8 mouse cellular contexts compared by ENCODE assay signal in genomic region chrX:163957381-163957780, GRCm38 (mm10). TPM values are rescaled to one million over a fixed set of nuclear protein-coding genes. Genes with fewer than 3 reads are reported as not detected.
DNase-seq lines count a peak whose midpoint lies in the region; ATAC-seq and TF ChIP-seq lines count a peak whose summit lies in the region.

No protein-coding gene starts in this region.

- peak overlapping the region; percentile 67 for H3K4me3 ChIP-seq in cerebellum, adult 2 months (replicated peaks; ENCODE audit: insufficient read depth, low read depth, low read length)
- peak overlapping the region; percentile 96 for H3K4me3 ChIP-seq in testis, adult 2 months (ENCODE audit: control insufficient read depth, low read depth, low read length)
- peak overlapping the region; percentile 64 for H3K4me3 ChIP-seq in limb, embryonic 15.5 days
- H3K4me3 ChIP-seq in stomach, postnatal 0 days (ENCODE audit: low read depth, low read length) = peak overlapping the region; percentile 63

- no peak overlapping the region for H3K9ac ChIP-seq in limb, embryonic 15.5 days
- peak overlapping the region; percentile 78; the same call in 1 of the 2 replicates for H3K9ac ChIP-seq in stomach, postnatal 0 days (ENCODE audit: low read length)

- no peak for TF ChIP-seq POLR2A in cerebellum, adult 2 months (IDR thresholded peaks at IDR 0.05; ENCODE audit: borderline replicate concordance, insufficient read depth, low read length)
- no peak for TF ChIP-seq POLR2A in testis, adult 2 months (IDR thresholded peaks at IDR 0.05; ENCODE audit: control insufficient read depth, low read depth, low read length)

- H3K9me3 ChIP-seq in limb, embryonic 15.5 days = no peaks in the 10 kb centered on the region
- no peaks in the 10 kb centered on the region for H3K9me3 ChIP-seq in stomach, postnatal 0 days (ENCODE audit: control insufficient read depth, low read length)

- no peak for TF ChIP-seq EP300 in stomach, postnatal 0 days (optimal IDR thresholded peaks at IDR 0.05)

- H3K4me1 ChIP-seq in cerebellum, adult 2 months (ENCODE audit: control insufficient read depth, insufficient read depth, low read length) = no peaks in the 10 kb centered on the region
- no peaks in the 10 kb centered on the region; the same call in 1 of the 2 replicates for H3K4me1 ChIP-seq in testis, adult 2 months (ENCODE audit: control insufficient read depth, insufficient read depth, low read length)
- no peaks in the 10 kb centered on the region for H3K4me1 ChIP-seq in limb, embryonic 15.5 days
- no peaks in the 10 kb centered on the region for H3K4me1 ChIP-seq in stomach, postnatal 0 days (replicated peaks; ENCODE audit: control insufficient read depth, insufficient read depth)

- H3K27me3 ChIP-seq in cerebellum, adult 2 months (ENCODE audit: control insufficient read depth, insufficient read depth, low read length) = no peaks in the 10 kb centered on the region
- H3K27me3 ChIP-seq in testis, adult 2 months (ENCODE audit: control insufficient read depth, insufficient read depth, low read length) = no peaks in the 10 kb centered on the region
- 0 out of 2 replicates have a peak, but pooled peaks cover 3% of the 10 kb centered on the region for H3K27me3 ChIP-seq in limb, embryonic 15.5 days
- no peaks in the 10 kb centered on the region for H3K27me3 ChIP-seq in stomach, postnatal 0 days (ENCODE audit: control insufficient read depth, insufficient read depth, low read length)

- DNase-seq in cerebellum, adult 2 months = no peak
- DNase-seq in cerebellum, postnatal 25 days = no peak
- DNase-seq in testis, postnatal 10 days (ENCODE audit: low spot score) = no peak
- no peak for DNase-seq in stomach, postnatal 0 days (ENCODE audit: low spot score)
- no peak for DNase-seq in layer of hippocampus, postnatal 14 days (ENCODE audit: low spot score in 2 of 2)
- DNase-seq in testis, postnatal 14 days (ENCODE audit: low spot score) = no peak

- no peaks in the 10 kb centered on the region for H3K36me3 ChIP-seq in testis, adult 2 months (ENCODE audit: control insufficient read depth, insufficient read depth, low read length)
- H3K36me3 ChIP-seq in limb, embryonic 15.5 days = peaks cover 13% of the 10 kb centered on the region
- H3K36me3 ChIP-seq in stomach, postnatal 0 days (ENCODE audit: control insufficient read depth, insufficient read depth, low read length) = no peaks in the 10 kb centered on the region; the same call in 1 of the 2 replicates

- peak overlapping the region; percentile 50 for H3K4me2 ChIP-seq in limb, embryonic 15.5 days
- peak overlapping the region; percentile 50 for H3K4me2 ChIP-seq in stomach, postnatal 0 days (replicated peaks; ENCODE audit: low read depth)

- WGBS in cerebellum, adult 2 months = 16% methylated on average over 12 of the region's 12 CpGs
- WGBS in limb, embryonic 15.5 days = 33% methylated on average over 12 of the region's 12 CpGs
- 23% methylated on average over 12 of the region's 12 CpGs for WGBS in stomach, postnatal 0 days

- no peak for TF ChIP-seq CTCF in cerebellum, adult 2 months (IDR thresholded peaks at IDR 0.05; ENCODE audit: borderline replicate concordance, insufficient read depth, low read depth, low read length)
- TF ChIP-seq CTCF in testis, adult 2 months (IDR thresholded peaks at IDR 0.05; ENCODE audit: control insufficient read depth, insufficient read depth, insufficient replicate concordance, low read depth, low read length) = no peak
- no peak for TF ChIP-seq CTCF in stomach, postnatal 0 days (IDR thresholded peaks at IDR 0.05; ENCODE audit: low read depth)

- H3K27ac ChIP-seq in cerebellum, adult 2 months (ENCODE audit: insufficient read depth, low read length) = no peak overlapping the region
- H3K27ac ChIP-seq in testis, adult 2 months (ENCODE audit: control insufficient read depth, insufficient read depth, low read depth, low read length) = 0 out of 2 replicates have a peak overlapping the region, but pooled peaks have one; percentile 25
- H3K27ac ChIP-seq in limb, embryonic 15.5 days = peak overlapping the region; percentile 99
- peak overlapping the region; percentile 97 for H3K27ac ChIP-seq in stomach, postnatal 0 days (replicated peaks)

- ATAC-seq in limb, embryonic 15.5 days (ENCODE audit: insufficient number of reproducible peaks, low FRiP score, low TSS enrichment, low read depth) = no peak
- ATAC-seq in stomach, postnatal 0 days (ENCODE audit: low FRiP score, low TSS enrichment) = no peak

RNA-seq across cellular contexts. Expression of gene Zrsr2, which starts 1.1 kb away (rescaled TPM):
- 32.4 and 36.8 TPM in 2 replicates for polyA plus RNA-seq in cerebellum, adult 2 months (2012; rRNA removed)
- polyA plus RNA-seq in testis, adult 2 months (2012; rRNA removed) = 5.0 and 5.1 TPM in 2 replicates
- 57.6 and 58.9 TPM in 2 replicates for polyA plus RNA-seq in limb, embryonic 15.5 days (2015; fragmentation: Nextera tagmentation; extraction: Ambion mirVana)
- 34.8 and 40.3 TPM in 2 replicates for polyA plus RNA-seq in stomach, postnatal 0 days (2015; fragmentation: Nextera tagmentation; extraction: Ambion mirVana)
- 10 to 100 TPM; 41.1 to 52.1 TPM for total RNA-seq in layer of hippocampus, postnatal 14 days (2021)

RNA-seq across cellular contexts. Expression of gene Ap1s2, which starts 48.6 kb away (rescaled TPM):
- polyA plus RNA-seq in cerebellum, adult 2 months (2012; rRNA removed) = 51.1 and 57.8 TPM in 2 replicates
- 1.9 and 2.3 TPM in 2 replicates for polyA plus RNA-seq in testis, adult 2 months (2012; rRNA removed)
- polyA plus RNA-seq in limb, embryonic 15.5 days (2015; fragmentation: Nextera tagmentation; extraction: Ambion mirVana) = 33.0 and 33.7 TPM in 2 replicates
- polyA plus RNA-seq in stomach, postnatal 0 days (2015; fragmentation: Nextera tagmentation; extraction: Ambion mirVana) = 9.4 and 9.7 TPM in 2 replicates
- 10 to 100 TPM; 39.9 to 41.8 TPM for total RNA-seq in layer of hippocampus, postnatal 14 days (2021)
